Mouse (Mus musculus): ENCODE measurements around the gene Rnf180.

Rnf180 gene

GRCm38 (mm10) chr13:105132370-105132769 lies 162.2 kb downstream of the Rnf180 start:
- WGBS = 85% methylated on average over 6 of the region's 6 CpGs

GRCm38 (mm10) chr13:105130080-105130479 lies 164.5 kb downstream of the Rnf180 start:
- WGBS = 82% methylated on average over 6 of the region's 6 CpGs

- 90% methylated on average over 3 of the region's 3 CpGs for WGBS
Observed at GRCm38 (mm10) chr13:105122092-105122491, 172.5 kb downstream of the Rnf180 start.

- 91% methylated on average over 6 of the region's 6 CpGs for WGBS
Observed at GRCm38 (mm10) chr13:105111599-105111998, 183.0 kb downstream of the Rnf180 start.

GRCm38 (mm10) chr13:105104385-105104784 lies 190.2 kb downstream of the Rnf180 start:
- 90% methylated on average over 2 of the region's 2 CpGs for WGBS

- WGBS = 96% methylated on average over 4 of the region's 4 CpGs
Observed at GRCm38 (mm10) chr13:105100705-105101104, 193.9 kb downstream of the Rnf180 start.

- WGBS = 88% methylated on average over 2 of the region's 2 CpGs
Observed at GRCm38 (mm10) chr13:105096316-105096715, 198.3 kb downstream of the Rnf180 start.

- WGBS = 70% methylated on average over 3 of the region's 3 CpGs
Observed at GRCm38 (mm10) chr13:105089276-105089675, 205.3 kb downstream of the Rnf180 start.

GRCm38 (mm10) chr13:105081862-105082261 lies 212.8 kb downstream of the Rnf180 start, which contains the start of gene 4933425L06Rik:
4933425L06Rik (plus strand) TSS chr13:105082122.
- 94% methylated on average over 10 of the region's 10 CpGs for whole genome bisulfite sequencing

All from cerebral cortex, adult 2 months (tissue).